Mouse (Mus musculus): Measurements from ENCODE around the gene Kif2c.

DNA sequence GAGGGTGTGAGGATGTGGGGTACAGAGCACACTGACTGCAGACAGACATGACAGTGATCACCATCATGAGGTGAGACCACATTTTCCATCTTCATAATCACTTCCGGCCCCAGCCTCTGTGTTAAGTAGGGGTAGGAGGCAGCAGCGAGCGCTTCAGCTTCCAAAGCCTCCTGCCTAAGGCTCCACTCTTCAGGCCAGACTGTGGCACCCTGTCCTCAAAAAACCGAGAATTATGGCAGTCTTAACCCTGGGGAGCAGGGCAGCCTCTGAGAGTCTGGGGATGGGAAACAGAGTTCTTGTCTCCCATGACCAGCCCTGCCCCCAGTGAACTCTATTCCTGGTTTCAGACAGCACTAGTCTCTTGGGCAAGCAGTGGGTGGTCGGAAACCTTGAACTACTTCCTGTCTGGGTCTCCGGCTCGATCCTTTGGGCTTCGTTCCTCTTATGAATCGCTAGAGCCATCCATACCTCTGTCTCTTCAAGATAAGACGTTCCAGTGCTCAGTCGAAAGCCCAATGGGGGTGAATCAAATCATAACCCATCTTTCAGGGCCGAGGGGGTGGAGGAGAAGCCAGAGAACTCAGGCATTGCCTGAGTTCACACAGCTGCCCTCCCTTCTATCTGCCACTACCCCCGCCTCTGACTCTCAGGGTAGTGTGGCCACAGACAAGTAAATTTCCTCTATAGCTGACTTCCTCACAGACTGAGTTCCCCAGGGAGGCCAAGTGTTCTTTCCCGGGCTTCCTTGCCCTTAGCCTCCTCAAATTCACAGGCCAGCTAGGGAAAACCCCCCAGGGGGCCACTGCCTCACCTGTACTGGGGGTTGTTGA, 57.7 kb downstream of the Kif2c start:
- no peak for TF ChIP-seq POLR2A (IDR thresholded peaks at IDR 0.05; ENCODE audit: borderline replicate concordance, insufficient read depth, low read length)
- TF ChIP-seq CTCF (IDR thresholded peaks at IDR 0.05; ENCODE audit: borderline replicate concordance, insufficient read depth, low read depth, low read length) = no peak

All from cerebellum, adult 2 months (tissue).